ENCODE assay signal across 31 mouse cellular contexts in the genomic region with DNA sequence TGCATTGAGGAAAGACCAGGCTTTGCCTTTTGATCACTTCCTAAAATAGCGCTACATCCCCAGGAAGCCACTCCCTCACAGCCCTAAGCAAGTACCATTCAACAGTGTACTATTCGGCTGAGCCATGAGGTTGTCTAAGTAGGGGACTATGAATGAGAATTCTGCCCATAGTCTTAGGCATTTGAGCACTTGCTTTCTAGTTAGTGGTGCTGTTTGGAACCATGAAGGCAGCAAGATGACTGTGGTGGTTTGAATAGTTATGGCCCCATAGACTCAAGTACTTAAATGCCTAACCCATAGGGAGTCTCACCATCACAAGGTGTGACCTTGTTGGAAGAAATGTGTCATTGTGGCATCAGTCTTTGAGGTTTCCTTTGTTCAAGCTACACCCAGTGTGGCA.
"Had no signal": no experiment of that assay in that cellular context is flagged by ENCODE, and none has a peak within 500 bp of the region (broad histone marks: within the 10 kb centered on the region; RNA-seq: fewer than 3 reads in every experiment).

No protein-coding gene starts in this region.

- DNase-seq: left cerebral cortex, postnatal 4 days; liver; liver, embryonic 13.5 days; liver, postnatal 0 days; lung, adult 18-20 months; lung, adult 2 months; lung, embryonic 14.5 days; lung, postnatal 10 days; lung, postnatal 14 days; lung, postnatal 36 days; lung, postnatal 4 days; midbrain, embryonic 14.5 days had no signal

- H3K27ac ChIP-seq: limb, embryonic 10.5 days; limb, embryonic 12.5 days; limb, embryonic 13.5 days; limb, embryonic 15.5 days; liver, embryonic 12.5 days; liver, embryonic 13.5 days; liver, embryonic 14.5 days; liver, embryonic 15.5 days; lung, embryonic 15.5 days; macrophage; midbrain, embryonic 12.5 days; midbrain, embryonic 13.5 days; midbrain, embryonic 15.5 days; neural tube, embryonic 12.5 days; neural tube, embryonic 13.5 days had no signal

- H3K27me3 ChIP-seq: limb, embryonic 12.5 days; limb, embryonic 15.5 days; liver, embryonic 12.5 days; liver, embryonic 13.5 days; liver, embryonic 15.5 days; lung, embryonic 15.5 days; megakaryocyte, embryonic 14.5 days; midbrain, embryonic 12.5 days; midbrain, embryonic 13.5 days; midbrain, embryonic 15.5 days; neural tube, embryonic 12.5 days; neural tube, embryonic 13.5 days had no signal

- H3K4me2 ChIP-seq: limb, embryonic 12.5 days; limb, embryonic 13.5 days; limb, embryonic 15.5 days; liver, embryonic 11.5 days; liver, embryonic 12.5 days; liver, embryonic 13.5 days; liver, embryonic 15.5 days; lung, embryonic 14.5 days; lung, embryonic 15.5 days; midbrain, embryonic 12.5 days; midbrain, embryonic 13.5 days; midbrain, embryonic 15.5 days; neural tube, embryonic 12.5 days; neural tube, embryonic 13.5 days had no signal

- ATAC-seq: liver, embryonic 12.5 days; liver, postnatal 0 days; lung, postnatal 0 days; midbrain, embryonic 13.5 days; midbrain, embryonic 15.5 days; midbrain, embryonic 16.5 days had no signal

- H3K36me3 ChIP-seq: limb, embryonic 10.5 days; limb, embryonic 12.5 days; limb, embryonic 13.5 days; limb, embryonic 15.5 days; liver, embryonic 12.5 days; liver, embryonic 13.5 days; liver, embryonic 15.5 days; lung, embryonic 15.5 days; midbrain, embryonic 12.5 days; midbrain, embryonic 13.5 days; midbrain, embryonic 15.5 days; neural tube, embryonic 12.5 days; neural tube, embryonic 13.5 days had no signal

- H3K9ac ChIP-seq: limb, embryonic 12.5 days; limb, embryonic 13.5 days; limb, embryonic 15.5 days; liver, embryonic 12.5 days; liver, embryonic 13.5 days; liver, embryonic 14.5 days; liver, embryonic 15.5 days; liver, postnatal 0 days; lung, embryonic 14.5 days; lung, embryonic 15.5 days; midbrain, embryonic 12.5 days; midbrain, embryonic 13.5 days; midbrain, embryonic 15.5 days; neural tube, embryonic 12.5 days; neural tube, embryonic 13.5 days had no signal

- H3K4me3 ChIP-seq: limb, embryonic 10.5 days; limb, embryonic 12.5 days; limb, embryonic 13.5 days; limb, embryonic 15.5 days; liver, embryonic 12.5 days; liver, embryonic 13.5 days; liver, embryonic 15.5 days; lung, embryonic 15.5 days; megakaryocyte, embryonic 14.5 days; midbrain, embryonic 12.5 days; midbrain, embryonic 13.5 days; midbrain, embryonic 15.5 days; myocyte; neural tube, embryonic 12.5 days; neural tube, embryonic 13.5 days had no signal

- H3K9me3 ChIP-seq: limb, embryonic 10.5 days; limb, embryonic 12.5 days; limb, embryonic 13.5 days; limb, embryonic 15.5 days; liver, embryonic 15.5 days; lung, embryonic 15.5 days; midbrain, embryonic 12.5 days; midbrain, embryonic 13.5 days; midbrain, embryonic 15.5 days; neural tube, embryonic 12.5 days; neural tube, embryonic 13.5 days had no signal

- H3K4me1 ChIP-seq: limb, embryonic 10.5 days; limb, embryonic 15.5 days; liver, embryonic 12.5 days; liver, embryonic 13.5 days; liver, embryonic 15.5 days; lung, embryonic 15.5 days; megakaryocyte, embryonic 14.5 days; midbrain, embryonic 12.5 days; midbrain, embryonic 15.5 days; neural tube, embryonic 12.5 days had no signal
